Mouse (Mus musculus): ENCODE measurements around the gene Zfp599.
A peak's percentile ranks its signal among the peaks of the same experiment; 100 is the strongest.
"Not testable (repeated sequence)": the region's sequence is repeated elsewhere in the genome, so short reads cannot be mapped to it uniquely, and the experiment has no call there.

Zfp599 gene

GRCm38 (mm10) chr9:22259184-22260091, at the start of gene Zfp599:
TSS of gene Zfp599 (minus strand) at chr9:22259895.
- peak; percentile 24 for DNase-seq (ENCODE audit: low spot score)

- not testable (repeated sequence) for DNase-seq (ENCODE audit: low spot score)
These were observed 48.2 kb upstream of the Zfp599 start for GRCm38 (mm10) chr9:22307920-22308262.

- peak; percentile 88 for DNase-seq (ENCODE audit: low spot score)
These were observed 47.6 kb upstream of the Zfp599 start, which contains the start of gene Zfp810 for GRCm38 (mm10) chr9:22307156-22307919. TSS of gene Zfp810 (minus strand) at chr9:22307648.

GRCm38 (mm10) chr9:22306726-22307125, 47.0 kb upstream of the Zfp599 start:
- no peak for DNase-seq (ENCODE audit: low spot score)

GRCm38 (mm10) chr9:22302199-22302598, 42.5 kb upstream of the Zfp599 start:
- no peak for DNase-seq (ENCODE audit: low spot score)

- no peak for DNase-seq (ENCODE audit: low spot score)
These were observed 19.0 kb upstream of the Zfp599 start for GRCm38 (mm10) chr9:22278733-22279132.

GRCm38 (mm10) chr9:22268886-22269285, 9.2 kb upstream of the Zfp599 start:
- no peak for DNase-seq (ENCODE audit: low spot score)

- DNase-seq (ENCODE audit: low spot score): no peak
These were observed 2.9 kb upstream of the Zfp599 start for GRCm38 (mm10) chr9:22262611-22263010.

- DNase-seq (ENCODE audit: low spot score): no peak
These were observed 1.9 kb upstream of the Zfp599 start for GRCm38 (mm10) chr9:22261594-22261993.

GRCm38 (mm10) chr9:22260092-22260422, 362 bp upstream of the Zfp599 start:
- no peak for DNase-seq (ENCODE audit: low spot score)

- DNase-seq (ENCODE audit: low spot score): no peak
These were observed 911 bp downstream of the Zfp599 start for GRCm38 (mm10) chr9:22258784-22259183.

- DNase-seq (ENCODE audit: low spot score): no peak
These were observed 3.1 kb downstream of the Zfp599 start for GRCm38 (mm10) chr9:22256579-22256978.

GRCm38 (mm10) chr9:22244242-22244641, 15.5 kb downstream of the Zfp599 start:
- DNase-seq (ENCODE audit: low spot score): no peak

- no peak for DNase-seq (ENCODE audit: low spot score)
These were observed 19.7 kb downstream of the Zfp599 start for GRCm38 (mm10) chr9:22240001-22240400.

- DNase-seq (ENCODE audit: low spot score): no peak
These were observed 29.1 kb downstream of the Zfp599 start for GRCm38 (mm10) chr9:22230556-22230955.

- no peak for DNase-seq (ENCODE audit: low spot score)
These were observed 29.6 kb downstream of the Zfp599 start for GRCm38 (mm10) chr9:22230061-22230460.

- DNase-seq (ENCODE audit: low spot score): no peak
These were observed 30.2 kb downstream of the Zfp599 start for GRCm38 (mm10) chr9:22229386-22230026.

- no peak for DNase-seq (ENCODE audit: low spot score)
These were observed 32.8 kb downstream of the Zfp599 start for GRCm38 (mm10) chr9:22226846-22227245.

- DNase-seq (ENCODE audit: low spot score): not testable (repeated sequence)
These were observed 33.4 kb downstream of the Zfp599 start for GRCm38 (mm10) chr9:22226389-22226673.

GRCm38 (mm10) chr9:22225581-22226388, 33.9 kb downstream of the Zfp599 start, which contains the start of gene Zfp809:
TSS of gene Zfp809 (plus strand) at chr9:22225714.
- DNase-seq (ENCODE audit: low spot score): peak; percentile 100

GRCm38 (mm10) chr9:22224536-22225503, 34.9 kb downstream of the Zfp599 start:
- DNase-seq (ENCODE audit: low spot score): no peak
